Mouse (Mus musculus): ENCODE measurements around the gene Gpsm1. TPM values are rescaled to one million over a fixed set of nuclear protein-coding genes. Genes with fewer than 3 reads are reported as not detected.
"Not testable (repeated sequence)": the region's sequence is repeated elsewhere in the genome, so short reads cannot be mapped to it uniquely, and the experiment has no call there.

The Gpsm1 gene
- polyA plus RNA-seq, 1 experiment from 2014 or later = 99.4 TPM

- Histone ChIP-seq H3K36me3 (ENCODE audit: control insufficient read depth, insufficient read depth, low read length) (peaks cover 72% of the 10 kb centered on the region), H3K9me3 (ENCODE audit: control insufficient read depth, low read length) (no peaks in the 10 kb centered on the region), H3K4me2 (ENCODE audit: low read length) (no peak overlapping the region), H3K27me3 (ENCODE audit: control insufficient read depth, insufficient read depth, low read length) (no peaks in the 10 kb centered on the region), H3K4me3 (replicated peaks; ENCODE audit: low read depth, low read length) (no peak overlapping the region), H3K27ac (replicated peaks; ENCODE audit: low read depth, low read length) (no peak overlapping the region), H3K4me1 (ENCODE audit: control insufficient read depth, insufficient read depth, low read length) (no peaks in the 10 kb centered on the region), H3K9ac (replicated peaks; ENCODE audit: low read length) (no peak overlapping the region)
- 89% methylated on average over 10 of the region's 10 CpGs for WGBS
- ATAC-seq (ENCODE audit: low FRiP score, low TSS enrichment) (no peak), DNase-seq (no peak)
Measured at GRCm38 (mm10) chr2:26364738-26365465, 49.6 kb downstream of the Gpsm1 start.

DNA sequence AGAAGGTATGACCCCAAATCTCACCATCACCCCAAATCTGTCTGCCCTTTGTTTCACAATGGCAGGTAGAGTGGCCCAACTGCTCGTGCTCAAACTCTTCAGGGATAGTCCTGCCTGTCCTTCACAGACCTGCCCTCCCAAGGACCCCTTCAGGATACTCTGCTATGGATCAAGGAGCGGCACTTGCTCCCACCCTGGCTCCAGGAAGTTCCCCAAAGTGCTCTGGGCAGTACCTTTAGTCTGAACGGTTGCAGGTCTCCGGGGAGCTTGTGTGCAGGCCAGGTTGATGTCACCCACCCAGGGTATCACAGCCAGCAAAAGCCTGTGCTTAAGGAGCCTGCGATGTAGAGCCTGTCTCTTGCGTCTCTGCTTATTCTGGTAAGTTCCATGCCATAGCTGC lies 52.6 kb downstream of the Gpsm1 start:
- H3K27ac ChIP-seq (replicated peaks; ENCODE audit: low read depth, low read length) = no peak overlapping the region
- H3K9me3 ChIP-seq (ENCODE audit: control insufficient read depth, low read length) = no peaks in the 10 kb centered on the region
- H3K4me2 ChIP-seq (ENCODE audit: low read length) = no peak overlapping the region
- 94% methylated on average over 6 of the region's 6 CpGs for WGBS
- no peak overlapping the region for H3K9ac ChIP-seq (replicated peaks; ENCODE audit: low read length)
- H3K4me1 ChIP-seq (ENCODE audit: control insufficient read depth, insufficient read depth, low read length) = no peaks in the 10 kb centered on the region
- no peaks in the 10 kb centered on the region for H3K27me3 ChIP-seq (ENCODE audit: control insufficient read depth, insufficient read depth, low read length)
- DNase-seq (no peak), ATAC-seq (ENCODE audit: low FRiP score, low TSS enrichment) (no peak)
- no peak overlapping the region for H3K4me3 ChIP-seq (replicated peaks; ENCODE audit: low read depth, low read length)
- H3K36me3 ChIP-seq (ENCODE audit: control insufficient read depth, insufficient read depth, low read length) = peaks cover 96% of the 10 kb centered on the region

GRCm38 (mm10) chr2:26368572-26368971 lies 53.3 kb downstream of the Gpsm1 start:
- 94% methylated on average over 1 of the region's 1 CpGs for WGBS

GRCm38 (mm10) chr2:26372396-26372795 lies 57.1 kb downstream of the Gpsm1 start:
- H3K27me3 ChIP-seq (ENCODE audit: control insufficient read depth, insufficient read depth, low read length) = no peaks in the 10 kb centered on the region
- H3K4me3 ChIP-seq (replicated peaks; ENCODE audit: low read depth, low read length) = no peak overlapping the region
- no peak overlapping the region for H3K4me2 ChIP-seq (ENCODE audit: low read length)
- ATAC-seq (ENCODE audit: low FRiP score, low TSS enrichment) = no peak
- DNase-seq = no peak
- H3K4me1 ChIP-seq (ENCODE audit: control insufficient read depth, insufficient read depth, low read length) = no peaks in the 10 kb centered on the region
- no peak overlapping the region for H3K27ac ChIP-seq (replicated peaks; ENCODE audit: low read depth, low read length)
- no peak overlapping the region for H3K9ac ChIP-seq (replicated peaks; ENCODE audit: low read length)
- WGBS = 96% methylated on average over 8 of the region's 8 CpGs
- no peaks in the 10 kb centered on the region for H3K9me3 ChIP-seq (ENCODE audit: control insufficient read depth, low read length)
- peaks cover 98% of the 10 kb centered on the region for H3K36me3 ChIP-seq (ENCODE audit: control insufficient read depth, insufficient read depth, low read length)

More at GRCm38 (mm10) chr2:26368572-26368971, 53.3 kb downstream of the Gpsm1 start:
- Histone ChIP-seq H3K9me3 (ENCODE audit: control insufficient read depth, low read length) (no peaks in the 10 kb centered on the region), H3K4me3 (replicated peaks; ENCODE audit: low read depth, low read length) (no peak overlapping the region), H3K9ac (replicated peaks; ENCODE audit: low read length) (no peak overlapping the region), H3K27me3 (ENCODE audit: control insufficient read depth, insufficient read depth, low read length) (no peaks in the 10 kb centered on the region), H3K4me2 (ENCODE audit: low read length) (no peak overlapping the region), H3K4me1 (ENCODE audit: control insufficient read depth, insufficient read depth, low read length) (no peaks in the 10 kb centered on the region), H3K36me3 (ENCODE audit: control insufficient read depth, insufficient read depth, low read length) (peaks cover 97% of the 10 kb centered on the region), H3K27ac (replicated peaks; ENCODE audit: low read depth, low read length) (no peak overlapping the region)
- no peak for DNase-seq
- no peak for ATAC-seq (ENCODE audit: low FRiP score, low TSS enrichment)

DNA sequence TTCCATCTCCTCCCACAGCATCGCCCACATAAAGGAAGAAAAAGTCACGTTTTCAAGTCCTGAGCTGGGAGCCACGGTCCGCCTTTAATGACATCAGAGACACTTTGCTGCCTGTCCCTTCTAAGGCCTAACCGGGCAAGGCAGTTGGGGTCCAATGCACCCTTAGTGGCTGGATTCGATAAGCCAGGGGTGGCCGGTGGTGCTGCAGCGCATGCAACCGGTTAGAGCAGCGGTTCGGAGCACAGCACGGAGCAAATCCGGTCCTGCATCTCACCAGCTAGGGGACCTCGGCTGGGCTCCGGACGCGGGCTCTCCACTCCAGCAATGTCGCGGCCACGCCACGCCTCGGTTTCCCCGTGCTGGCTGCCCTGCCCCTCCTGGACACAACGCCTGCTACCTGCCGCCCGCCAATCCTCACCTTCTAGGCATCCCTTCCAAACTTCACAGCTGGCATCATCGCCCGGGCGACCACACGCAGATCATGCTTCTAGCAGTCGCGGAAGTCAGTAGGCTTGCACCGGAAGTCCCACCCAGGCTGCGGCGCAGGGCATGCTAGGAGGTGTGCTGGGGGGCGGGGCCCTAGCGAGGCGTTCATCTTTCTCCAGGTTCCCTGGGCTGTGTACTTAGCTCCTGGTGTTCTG lies 64.9 kb downstream of the Gpsm1 start, which contains the start of gene Snapc4:
Gene Snapc4, minus strand, starts transcription at position 523 of the 641 bp plus-strand sequence.
- Histone ChIP-seq H3K27me3 (ENCODE audit: control insufficient read depth, insufficient read depth, low read length) (no peaks in the 10 kb centered on the region), H3K27ac (replicated peaks; ENCODE audit: low read depth, low read length) (peak within 1 kb of the TSS; percentile 70; the same call in 1 of the 2 replicates), H3K4me1 (ENCODE audit: control insufficient read depth, insufficient read depth, low read length) (peaks cover 7% of the 10 kb centered on the region; the same call in 1 of the 2 replicates), H3K4me2 (ENCODE audit: low read length) (peak within 1 kb of the TSS; percentile 91), H3K9ac (replicated peaks; ENCODE audit: low read length) (peak within 1 kb of the TSS; percentile 78), H3K36me3 (ENCODE audit: control insufficient read depth, insufficient read depth, low read length) (peaks cover 70% of the 10 kb centered on the region), H3K9me3 (ENCODE audit: control insufficient read depth, low read length) (no peaks in the 10 kb centered on the region), H3K4me3 (replicated peaks; ENCODE audit: low read depth, low read length) (peak within 1 kb of the TSS; percentile 77)
- DNase-seq (peak; percentile 94), ATAC-seq (ENCODE audit: low FRiP score, low TSS enrichment) (peak; percentile 95)
- WGBS = under 1% methylated on average over 38 of the region's 38 CpGs

DNA sequence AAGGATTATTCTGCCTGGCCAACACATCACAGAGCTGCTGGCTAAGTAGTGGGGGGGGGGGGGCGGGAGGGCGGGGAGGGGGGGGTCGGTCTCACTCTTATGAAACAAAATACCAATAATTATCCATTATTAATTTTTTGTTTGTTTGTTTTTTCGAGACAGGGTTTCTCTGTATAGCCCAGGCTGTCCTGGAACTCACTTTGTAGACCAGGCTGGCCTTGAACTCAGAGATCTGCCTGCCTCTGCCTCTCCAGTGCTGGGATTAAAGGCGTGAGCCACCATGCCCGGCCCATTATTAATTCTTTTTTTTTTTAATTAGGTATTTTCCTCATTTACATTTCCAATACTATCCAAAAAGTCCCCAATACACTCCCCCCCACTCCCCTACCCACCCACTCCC lies 65.6 kb downstream of the Gpsm1 start:
- H3K9me3 ChIP-seq (ENCODE audit: control insufficient read depth, low read length); DNase-seq; H3K4me1 ChIP-seq (ENCODE audit: control insufficient read depth, insufficient read depth, low read length); H3K27me3 ChIP-seq (ENCODE audit: control insufficient read depth, insufficient read depth, low read length); ATAC-seq (ENCODE audit: low FRiP score, low TSS enrichment): not testable (repeated sequence)
- peak overlapping the region; percentile 70; the same call in 1 of the 2 replicates for H3K27ac ChIP-seq (replicated peaks; ENCODE audit: low read depth, low read length)
- H3K9ac ChIP-seq (replicated peaks; ENCODE audit: low read length) = peak overlapping the region; percentile 78
- peak overlapping the region; percentile 91 for H3K4me2 ChIP-seq (ENCODE audit: low read length)
- peak overlapping the region; percentile 77 for H3K4me3 ChIP-seq (replicated peaks; ENCODE audit: low read depth, low read length)
- WGBS = 31% methylated on average over 6 of the region's 6 CpGs
- peaks cover 71% of the 10 kb centered on the region for H3K36me3 ChIP-seq (ENCODE audit: control insufficient read depth, insufficient read depth, low read length)

GRCm38 (mm10) chr2:26387713-26388112 lies 72.4 kb downstream of the Gpsm1 start:
- peaks cover 77% of the 10 kb centered on the region for H3K36me3 ChIP-seq (ENCODE audit: control insufficient read depth, insufficient read depth, low read length)
- no peak overlapping the region for H3K27ac ChIP-seq (replicated peaks; ENCODE audit: low read depth, low read length)
- 94% methylated on average over 3 of the region's 3 CpGs for WGBS
- DNase-seq (no peak), ATAC-seq (ENCODE audit: low FRiP score, low TSS enrichment) (no peak)
- H3K4me2 ChIP-seq (ENCODE audit: low read length) = peak overlapping the region; percentile 98
- H3K4me1 ChIP-seq (ENCODE audit: control insufficient read depth, insufficient read depth, low read length) = peaks cover 12% of the 10 kb centered on the region
- H3K9ac ChIP-seq (replicated peaks; ENCODE audit: low read length) = no peak overlapping the region
- H3K27me3 ChIP-seq (ENCODE audit: control insufficient read depth, insufficient read depth, low read length) = no peaks in the 10 kb centered on the region
- no peaks in the 10 kb centered on the region for H3K9me3 ChIP-seq (ENCODE audit: control insufficient read depth, low read length)
- peak overlapping the region; percentile 97; the same call in 1 of the 2 replicates for H3K4me3 ChIP-seq (replicated peaks; ENCODE audit: low read depth, low read length)

- peak overlapping the region; percentile 97 for H3K4me3 ChIP-seq (replicated peaks; ENCODE audit: low read depth, low read length)
- H3K9ac ChIP-seq (replicated peaks; ENCODE audit: low read length) = peak overlapping the region; percentile 92
- no peaks in the 10 kb centered on the region for H3K9me3 ChIP-seq (ENCODE audit: control insufficient read depth, low read length)
- peak; percentile 57 for ATAC-seq (ENCODE audit: low FRiP score, low TSS enrichment)
- H3K4me1 ChIP-seq (ENCODE audit: control insufficient read depth, insufficient read depth, low read length) = peaks cover 12% of the 10 kb centered on the region
- peak overlapping the region; percentile 77 for H3K27ac ChIP-seq (replicated peaks; ENCODE audit: low read depth, low read length)
- under 1% methylated on average over 44 of the region's 45 CpGs for WGBS
- H3K36me3 ChIP-seq (ENCODE audit: control insufficient read depth, insufficient read depth, low read length) = peaks cover 77% of the 10 kb centered on the region
- H3K4me2 ChIP-seq (ENCODE audit: low read length) = peak overlapping the region; percentile 98
- DNase-seq = peak; percentile 18
- H3K27me3 ChIP-seq (ENCODE audit: control insufficient read depth, insufficient read depth, low read length) = no peaks in the 10 kb centered on the region
Measured at GRCm38 (mm10) chr2:26388682-26389153, 73.4 kb downstream of the Gpsm1 start.
